Mouse (Mus musculus): Measurements from ENCODE around the gene Gm28635. TPM values are rescaled to one million over a fixed set of nuclear protein-coding genes. Genes with fewer than 3 reads are reported as not detected.

Gene Gm28635
- polyA plus RNA-seq (2012) = not detected in 2 replicates

- TF ChIP-seq GATA1 (IDR thresholded peaks at IDR 0.05; ENCODE audit: low read length) = no peak
Observed at GRCm38 (mm10) chr2:84677968-84678880, at the start of gene Gm28635, which contains the start of gene Med19. TSS of gene Gm28635 (minus strand) at chr2:84678041. TSS of gene Med19 (plus strand) at chr2:84678402.

DNA sequence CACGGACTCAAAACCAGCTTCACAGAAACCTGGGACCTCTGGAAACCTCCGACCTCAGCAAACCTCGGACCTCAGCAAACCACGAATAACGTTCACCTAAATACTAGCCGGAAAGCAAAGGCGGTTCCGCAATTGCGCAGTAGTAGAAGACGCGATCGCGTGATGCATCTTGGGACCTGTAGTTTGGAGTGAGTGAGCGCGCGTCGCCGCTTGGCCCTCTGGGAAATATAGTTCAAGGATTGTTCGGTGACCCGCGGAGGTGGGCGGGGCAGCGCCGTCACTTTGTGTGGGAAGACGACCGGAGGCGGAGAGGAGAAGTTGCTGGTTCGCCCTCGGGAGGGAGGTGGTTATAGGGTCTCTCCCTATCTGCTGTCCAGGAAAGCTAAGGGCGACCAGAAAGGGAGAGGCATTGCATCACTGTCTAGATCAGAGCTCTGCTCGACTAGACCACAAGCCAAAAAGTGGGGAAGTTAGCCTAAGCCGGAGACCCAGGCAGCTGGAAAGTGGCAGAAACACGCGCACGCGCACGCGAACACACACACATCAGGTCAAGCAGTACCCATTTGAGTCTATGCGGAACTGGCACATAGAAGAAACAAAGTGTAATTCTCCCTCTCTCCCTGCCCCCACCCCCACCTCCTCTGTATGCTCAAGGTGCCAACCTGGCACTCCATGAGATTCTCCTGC, 49.5 kb upstream of the Gm28635 start, which contains the start of gene Clp1:
Gene Clp1 (minus strand): TSS at position 179 of the 687 bp plus-strand sequence.
- TF ChIP-seq GATA1 (IDR thresholded peaks at IDR 0.05; ENCODE audit: low read length) = no peak

GRCm38 (mm10) chr2:84726716-84727115, 48.9 kb upstream of the Gm28635 start:
- no peak for TF ChIP-seq GATA1 (IDR thresholded peaks at IDR 0.05; ENCODE audit: low read length)

- no peak for TF ChIP-seq GATA1 (IDR thresholded peaks at IDR 0.05; ENCODE audit: low read length)
Observed at GRCm38 (mm10) chr2:84725770-84726169, 47.9 kb upstream of the Gm28635 start.

DNA sequence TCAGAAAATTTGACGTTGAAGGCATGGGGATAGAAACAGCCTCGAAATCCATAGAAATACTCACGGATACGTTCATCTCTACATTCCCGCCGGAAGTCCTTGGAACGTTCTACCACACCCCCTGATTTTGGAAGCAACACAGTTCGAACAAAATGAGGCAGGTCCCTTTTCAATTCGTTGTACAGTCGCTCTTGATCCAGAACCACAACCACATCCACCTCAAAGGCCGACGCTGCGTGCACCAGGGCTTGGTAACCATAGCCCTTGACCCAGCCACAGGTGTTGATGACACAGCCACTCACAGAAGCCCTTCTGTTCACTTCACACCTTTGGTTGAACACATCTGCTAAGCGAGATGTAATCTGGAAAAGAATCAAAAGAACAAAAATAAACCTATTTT, 46.0 kb upstream of the Gm28635 start:
- no peak for TF ChIP-seq GATA1 (IDR thresholded peaks at IDR 0.05; ENCODE audit: low read length)

DNA sequence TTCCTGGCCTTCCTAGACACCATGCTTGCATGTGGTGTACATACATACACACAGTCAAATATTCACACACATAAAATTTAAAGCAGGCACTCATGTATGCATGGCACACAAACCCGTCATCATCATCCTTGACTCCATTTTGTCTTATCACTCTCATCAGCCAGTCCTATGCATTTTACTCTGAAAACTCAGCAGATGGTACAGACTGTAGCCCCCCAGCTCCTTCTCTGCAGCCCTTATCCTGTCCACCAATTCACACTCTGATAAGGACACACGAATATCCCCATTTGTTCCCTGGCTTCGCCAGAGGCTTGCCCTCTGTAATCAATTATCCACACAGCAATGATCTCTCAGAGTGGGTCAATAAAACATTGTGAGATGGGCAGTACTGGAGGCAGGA, 43.3 kb upstream of the Gm28635 start:
- no peak for TF ChIP-seq GATA1 (IDR thresholded peaks at IDR 0.05; ENCODE audit: low read length)

DNA sequence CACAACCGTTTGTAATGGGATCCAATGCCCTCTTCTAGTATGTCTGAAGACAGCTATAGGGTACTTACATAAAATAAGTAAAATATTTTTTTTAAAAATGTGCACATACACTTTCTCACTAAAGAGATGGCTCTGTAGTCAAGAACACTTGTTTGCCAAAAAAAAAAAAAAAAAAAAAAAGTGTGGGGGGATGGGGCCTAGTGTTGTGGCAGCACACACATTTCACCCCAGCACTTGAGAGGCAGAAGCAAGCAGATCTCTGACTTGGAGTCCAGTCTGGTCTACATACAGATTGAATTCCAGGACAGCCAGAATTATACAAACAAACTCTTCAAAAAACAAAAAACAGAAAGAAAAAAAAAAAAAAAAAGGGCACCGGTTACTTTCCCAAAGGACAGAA, 42.9 kb upstream of the Gm28635 start:
- TF ChIP-seq GATA1 (IDR thresholded peaks at IDR 0.05; ENCODE audit: low read length) = no peak

GRCm38 (mm10) chr2:84717357-84717756, 39.5 kb upstream of the Gm28635 start:
- no peak for TF ChIP-seq GATA1 (IDR thresholded peaks at IDR 0.05; ENCODE audit: low read length)

DNA sequence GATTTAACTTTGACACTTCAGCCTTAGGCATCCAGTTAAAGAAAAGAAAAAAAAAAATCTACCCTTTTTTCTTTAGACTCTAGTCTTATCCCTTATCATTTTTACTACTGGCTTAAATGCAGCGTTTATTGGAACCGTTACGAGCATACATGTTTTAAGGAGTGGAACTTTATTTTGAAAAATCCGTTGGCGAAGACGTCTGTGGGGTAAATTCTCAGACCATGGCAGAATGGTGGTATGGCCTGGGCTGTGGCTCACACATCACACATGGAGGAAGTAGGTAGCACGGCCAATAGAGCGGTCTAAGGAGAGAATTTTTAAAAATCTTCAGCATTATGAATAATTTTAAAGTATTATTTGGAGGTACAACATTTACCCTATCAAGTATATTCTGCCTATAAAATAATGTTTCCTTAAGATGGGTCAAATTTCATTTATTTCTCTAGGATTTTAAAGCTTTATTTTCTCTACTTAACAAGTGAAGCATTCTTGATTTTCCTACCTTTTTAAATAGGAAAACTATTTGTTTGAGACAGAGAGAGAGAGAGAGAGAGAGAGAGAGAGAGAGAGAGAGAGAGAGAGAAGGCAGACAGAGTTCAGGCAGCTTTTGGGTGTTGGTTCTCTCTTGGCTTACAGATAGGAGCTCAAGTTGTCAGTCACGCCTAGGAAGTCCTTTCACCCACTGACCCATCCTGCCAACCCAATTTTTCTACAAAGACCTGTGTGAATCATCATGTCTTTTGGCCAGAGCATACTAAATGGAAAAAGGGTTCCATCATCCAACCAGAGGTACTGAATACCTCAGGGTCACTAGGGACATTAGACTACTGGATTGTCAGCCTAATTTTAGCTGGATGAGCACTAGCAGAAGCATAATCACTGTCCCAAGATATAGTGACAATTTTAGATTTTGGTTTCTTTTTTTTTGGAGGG, 38.8 kb upstream of the Gm28635 start:
- no peak for TF ChIP-seq GATA1 (IDR thresholded peaks at IDR 0.05; ENCODE audit: low read length)

- TF ChIP-seq GATA1 (IDR thresholded peaks at IDR 0.05; ENCODE audit: low read length) = no peak
Observed at GRCm38 (mm10) chr2:84715562-84716361, 37.9 kb upstream of the Gm28635 start.

GRCm38 (mm10) chr2:84714811-84715561, 37.1 kb upstream of the Gm28635 start, which contains the start of gene Zdhhc5:
TSS of gene Zdhhc5 (minus strand) at chr2:84715180.
- no peak for TF ChIP-seq GATA1 (IDR thresholded peaks at IDR 0.05; ENCODE audit: low read length)

- no peak for TF ChIP-seq GATA1 (IDR thresholded peaks at IDR 0.05; ENCODE audit: low read length)
Observed at GRCm38 (mm10) chr2:84714422-84714810, 36.6 kb upstream of the Gm28635 start.

DNA sequence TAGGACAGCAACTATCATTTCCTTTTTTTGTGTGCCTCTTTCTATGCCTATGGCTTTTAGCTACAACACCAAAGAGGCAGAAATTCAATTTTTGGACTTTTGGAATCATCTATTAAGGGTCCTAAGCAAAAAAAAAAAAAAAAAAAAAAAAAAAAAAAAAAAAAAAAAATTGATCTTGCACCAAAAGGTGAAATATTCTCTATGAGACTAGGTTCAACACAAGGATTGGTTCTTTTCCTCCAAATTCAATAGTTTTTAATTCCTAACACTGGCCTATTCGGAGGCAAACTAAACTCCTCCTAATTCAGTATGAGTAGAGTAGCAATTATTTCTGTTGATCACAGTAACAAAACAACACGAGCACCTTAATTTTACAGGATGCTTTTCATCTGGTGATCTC, 34.1 kb upstream of the Gm28635 start:
- no peak for TF ChIP-seq GATA1 (IDR thresholded peaks at IDR 0.05; ENCODE audit: low read length)

- no peak for TF ChIP-seq GATA1 (IDR thresholded peaks at IDR 0.05; ENCODE audit: low read length)
Observed at GRCm38 (mm10) chr2:84707523-84707922, 29.7 kb upstream of the Gm28635 start.

Data from G1E-ER4 (cell line).